Mouse (Mus musculus): ENCODE results near the gene Ctc1.

DNA sequence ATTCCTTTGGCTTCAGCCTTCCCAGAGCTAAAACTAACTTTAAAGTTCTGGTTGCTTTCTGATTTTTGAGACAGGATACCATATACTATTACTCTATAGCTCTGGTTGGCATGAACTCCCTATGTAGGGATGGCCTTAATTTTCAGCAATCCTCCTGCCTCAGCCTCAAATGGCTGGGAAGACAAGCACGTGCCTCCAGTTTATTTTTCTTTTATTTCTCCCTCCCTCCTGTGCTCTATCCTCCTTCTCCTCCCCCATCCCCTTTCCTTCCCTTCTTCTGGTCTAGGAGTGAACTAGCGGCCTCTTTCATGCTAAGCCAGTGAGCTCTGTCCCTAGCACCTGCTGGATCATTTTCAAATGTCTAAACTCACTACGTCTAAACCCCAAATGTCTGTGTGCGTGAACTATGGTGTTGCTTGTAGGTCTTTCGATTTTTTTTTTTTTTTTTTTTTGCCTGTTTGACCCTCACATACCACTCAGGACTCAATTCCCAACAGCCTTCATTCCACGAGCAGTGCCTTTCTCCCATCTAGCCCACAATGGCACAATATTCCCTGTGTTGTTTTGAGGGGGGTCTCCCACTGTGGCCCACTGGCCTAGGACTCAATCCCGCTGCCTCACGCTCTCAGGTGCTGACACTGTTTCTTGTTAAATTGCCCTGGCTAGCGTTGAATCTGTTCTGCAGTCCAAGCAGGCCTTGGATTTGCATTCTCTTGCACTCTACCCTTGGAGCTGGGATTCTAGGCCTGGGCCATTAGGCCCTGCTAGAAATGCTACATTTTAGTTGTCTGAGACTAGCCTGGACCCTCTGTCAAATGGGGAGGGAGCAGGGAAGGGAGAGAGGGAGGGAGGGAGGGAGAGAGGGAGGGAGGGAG is 48.8 kb downstream of the Ctc1 start:
- no peak for TF ChIP-seq CTCF (IDR thresholded peaks at IDR 0.05; ENCODE audit: control insufficient read depth, insufficient read depth, low read length)
- TF ChIP-seq POLR2A (IDR thresholded peaks at IDR 0.05; ENCODE audit: borderline replicate concordance, control insufficient read depth, low read depth, low read length), result no peak
